Mouse (Mus musculus) C2C12 (cell line): ENCODE data around the gene Atg10. TPM values are rescaled to one million over a fixed set of nuclear protein-coding genes. Genes with fewer than 3 reads are reported as not detected.
A peak's percentile ranks its signal among the peaks of the same experiment; 100 is the strongest.

ENCODE experiments used
- H3K27me3 ChIP-seq: one replicate; pipeline ENCODE4 v1.6.1; 2011; ENCODE audit not compliant: control insufficient read depth, insufficient read depth, insufficient read length
- H3K36me3 ChIP-seq: one replicate; pipeline ENCODE4 v1.6.1; 2011; ENCODE audit not compliant: control insufficient read depth, insufficient read depth
- H3K4me3 ChIP-seq: one replicate; pipeline ENCODE4 v1.5.1; 2011; ENCODE audit warnings: mild to moderate bottlenecking, control low read depth; ENCODE audit not compliant: poor library complexity, insufficient read depth, severe bottlenecking
- H3K79me2 ChIP-seq: one replicate; pipeline ENCODE4 v1.6.1; 2011; ENCODE audit not compliant: control insufficient read depth, insufficient read depth
- H3K79me3 ChIP-seq: one replicate; pipeline ENCODE4 v1.6.1; 2011; ENCODE audit warnings: low read depth, control low read depth
- H3ac ChIP-seq: one replicate; pipeline ENCODE3; 2011; ENCODE audit warnings: low read depth; ENCODE audit not compliant: control insufficient read depth, insufficient read length
- CEBPB ChIP-seq: IDR thresholded peaks from one replicate; pipeline ENCODE4 v1.6.1; 2011; ENCODE audit warnings: low read depth, mild to moderate bottlenecking, control low read depth, moderate library complexity
- CTCF ChIP-seq: IDR thresholded peaks from one replicate; pipeline ENCODE4 v1.5.1; 2011; ENCODE audit not compliant: control insufficient read depth, insufficient read depth, insufficient read length
- FOSL1 ChIP-seq: IDR thresholded peaks from one replicate; pipeline ENCODE4 v1.8.0; 2011; ENCODE audit warnings: mild to moderate bottlenecking, low read length; ENCODE audit not compliant: poor library complexity, insufficient read depth, severe bottlenecking
- MAX ChIP-seq: IDR thresholded peaks from one replicate; pipeline ENCODE4 v1.6.1; 2011; ENCODE audit warnings: mild to moderate bottlenecking, control low read depth
- MYOD1 ChIP-seq: IDR thresholded peaks from one replicate; pipeline ENCODE4 v1.6.1; 2011; ENCODE audit warnings: low read depth; ENCODE audit not compliant: control insufficient read depth, insufficient read length
- MYOG ChIP-seq: IDR thresholded peaks from one replicate; pipeline ENCODE4 v1.6.1; 2011; ENCODE audit not compliant: control insufficient read depth, insufficient read length; ENCODE audit errors: extremely low read depth
- USF1 ChIP-seq: IDR thresholded peaks from one replicate; pipeline ENCODE4 v1.6.1; 2011; ENCODE audit warnings: low read depth, mild to moderate bottlenecking, control low read depth, moderate library complexity
- polyA plus RNA-seq: library from polyadenylated mRNA; unstranded; fragments of >200 nt; fragmentation: generic; extraction: Trizol; gene quantifications from one replicate; pipeline ENCODE4 v1.2.1, GENCODE M21; 2012; ENCODE audit warnings: missing spikeins

The Atg10 gene
- polyA plus RNA-seq, 1 experiment, result 2.5 TPM

GRCm38 (mm10) chr13:91041236-91041635 lies 182.5 kb downstream of the Atg10 start:
- TF ChIP-seq USF1 (no peak), CTCF (no peak), CEBPB (peak; percentile 59), MYOG (no peak)
- no peak overlapping the region for H3ac ChIP-seq
- no peaks in the 10 kb centered on the region for H3K36me3 ChIP-seq
- no peaks in the 10 kb centered on the region for H3K79me2 ChIP-seq
- H3K4me3 ChIP-seq, result no peak overlapping the region
- H3K79me3 ChIP-seq, result no peaks in the 10 kb centered on the region
- no peaks in the 10 kb centered on the region for H3K27me3 ChIP-seq

GRCm38 (mm10) chr13:91040421-91040820 lies 183.3 kb downstream of the Atg10 start:
- Histone ChIP-seq H3K79me3 (no peaks in the 10 kb centered on the region), H3K4me3 (no peak overlapping the region), H3K79me2 (no peaks in the 10 kb centered on the region), H3K36me3 (no peaks in the 10 kb centered on the region), H3K27me3 (no peaks in the 10 kb centered on the region), H3ac (no peak overlapping the region)
- TF ChIP-seq MYOD1, result no peak
- TF ChIP-seq MYOG, result no peak
- TF ChIP-seq MAX, result no peak
- TF ChIP-seq CTCF, result no peak
- no peak for TF ChIP-seq FOSL1
- TF ChIP-seq CEBPB, result no peak
- no peak for TF ChIP-seq USF1

- Histone ChIP-seq H3K79me2 (no peaks in the 10 kb centered on the region), H3K27me3 (no peaks in the 10 kb centered on the region), H3K4me3 (no peak overlapping the region), H3ac (no peak overlapping the region), H3K79me3 (no peaks in the 10 kb centered on the region), H3K36me3 (no peaks in the 10 kb centered on the region)
- TF ChIP-seq USF1, result no peak
- TF ChIP-seq CEBPB, result no peak
- no peak for TF ChIP-seq CTCF
- TF ChIP-seq FOSL1, result no peak
- TF ChIP-seq MAX, result no peak
These were observed 184.5 kb downstream of the Atg10 start for GRCm38 (mm10) chr13:91039201-91039807.

GRCm38 (mm10) chr13:91038636-91039035 lies 185.1 kb downstream of the Atg10 start:
- Histone ChIP-seq H3K4me3 (no peak overlapping the region), H3ac (no peak overlapping the region), H3K79me2 (no peaks in the 10 kb centered on the region), H3K27me3 (no peaks in the 10 kb centered on the region), H3K79me3 (no peaks in the 10 kb centered on the region), H3K36me3 (no peaks in the 10 kb centered on the region)
- TF ChIP-seq MYOG (no peak), CEBPB (no peak), MAX (no peak), CTCF (no peak), MYOD1 (no peak), USF1 (no peak), FOSL1 (no peak)

- TF ChIP-seq MAX (no peak), MYOD1 (no peak)
- H3K36me3 ChIP-seq, result no peaks in the 10 kb centered on the region
- H3K4me3 ChIP-seq, result no peak overlapping the region
- H3ac ChIP-seq, result no peak overlapping the region
- H3K27me3 ChIP-seq, result no peaks in the 10 kb centered on the region
- no peaks in the 10 kb centered on the region for H3K79me2 ChIP-seq
- H3K79me3 ChIP-seq, result no peaks in the 10 kb centered on the region
These were observed 185.7 kb downstream of the Atg10 start for GRCm38 (mm10) chr13:91038034-91038433.

GRCm38 (mm10) chr13:91037405-91037804 lies 186.4 kb downstream of the Atg10 start:
- Histone ChIP-seq H3K4me3 (no peak overlapping the region), H3K79me3 (no peaks in the 10 kb centered on the region), H3K27me3 (no peaks in the 10 kb centered on the region), H3K36me3 (no peaks in the 10 kb centered on the region), H3ac (no peak overlapping the region), H3K79me2 (no peaks in the 10 kb centered on the region)
- TF ChIP-seq USF1 (no peak), CTCF (no peak), MYOD1 (no peak), MYOG (no peak), FOSL1 (no peak), MAX (no peak), CEBPB (no peak)
